Mouse (Mus musculus) midbrain, embryonic 12.5 days (tissue): ENCODE results near the gene Col6a3. TPM values are rescaled to one million over a fixed set of nuclear protein-coding genes. Genes with fewer than 3 reads are reported as not detected.

Source experiments
- ATAC-seq: fragments of 200-750 bp; cut with Nextera tagmentation; 2 replicates; pipeline ENCODE4 v1.8.0; 2017; ENCODE audit warnings: low read depth, moderate TSS enrichment, moderate library complexity; ENCODE audit not compliant: low FRiP score
- H3K27ac ChIP-seq: fragments of 300-500 bp; sonication (generic); replicated peaks from 2 replicates; pipeline ENCODE4 v1.5.1; 2016; ENCODE audit warnings: mild to moderate bottlenecking
- H3K27me3 ChIP-seq: fragments of 300-500 bp; sonication (generic); 2 replicates; pipeline ENCODE4 v1.6.1; 2016; ENCODE audit warnings: mild to moderate bottlenecking
- H3K36me3 ChIP-seq: fragments of 300-500 bp; sonication (generic); 2 replicates; pipeline ENCODE4 v1.6.1; 2016
- H3K4me1 ChIP-seq: fragments of 300-500 bp; sonication (generic); 2 replicates; pipeline ENCODE4 v1.6.1; 2016
- H3K4me2 ChIP-seq: fragments of 300-500 bp; sonication (generic); replicated peaks from 2 replicates; pipeline ENCODE4 v1.6.1; 2016; ENCODE audit warnings: mild to moderate bottlenecking, moderate library complexity
- H3K4me3 ChIP-seq: fragments of 300-500 bp; sonication (generic); 2 replicates; pipeline ENCODE4 v1.5.1; 2016; ENCODE audit warnings: mild to moderate bottlenecking
- H3K9ac ChIP-seq: fragments of 300-500 bp; sonication (generic); replicated peaks from 2 replicates; pipeline ENCODE4 v1.6.1; 2016; ENCODE audit warnings: mild to moderate bottlenecking, moderate library complexity
- H3K9me3 ChIP-seq: fragments of 300-500 bp; sonication (generic); 2 replicates; pipeline ENCODE4 v1.6.1; 2016; ENCODE audit warnings: mild to moderate bottlenecking
- WGBS: fragments of 180-500 bp; shearing (Covaris S2); methylation state at CpG from one replicate; pipeline ENCODE4 v1.1.7; 2016; 5-methylcytosine and 5-hydroxymethylcytosine counted together
- polyA plus RNA-seq: library from polyadenylated mRNA; unstranded; fragments of >200 nt; fragmentation: Nextera tagmentation; extraction: Ambion mirVana; gene quantifications from 2 replicates; pipeline ENCODE4 v1.2.1, GENCODE M21; 2016

The Col6a3 gene
- polyA plus RNA-seq, 1 experiment from 2014 or later, result 17.3 TPM

GRCm38 (mm10) chr1:90838657-90839056 is 5.1 kb downstream of the Col6a3 start:
- Histone ChIP-seq H3K27ac (no peak overlapping the region), H3K27me3 (peaks cover 2% of the 10 kb centered on the region; the same call in 1 of the 2 replicates), H3K4me3 (no peak overlapping the region), H3K9ac (no peak overlapping the region), H3K4me1 (no peaks in the 10 kb centered on the region), H3K36me3 (no peaks in the 10 kb centered on the region), H3K9me3 (no peaks in the 10 kb centered on the region), H3K4me2 (no peak overlapping the region)
- no peak for ATAC-seq
- WGBS, result 77% methylated on average over 4 of the region's 4 CpGs

DNA sequence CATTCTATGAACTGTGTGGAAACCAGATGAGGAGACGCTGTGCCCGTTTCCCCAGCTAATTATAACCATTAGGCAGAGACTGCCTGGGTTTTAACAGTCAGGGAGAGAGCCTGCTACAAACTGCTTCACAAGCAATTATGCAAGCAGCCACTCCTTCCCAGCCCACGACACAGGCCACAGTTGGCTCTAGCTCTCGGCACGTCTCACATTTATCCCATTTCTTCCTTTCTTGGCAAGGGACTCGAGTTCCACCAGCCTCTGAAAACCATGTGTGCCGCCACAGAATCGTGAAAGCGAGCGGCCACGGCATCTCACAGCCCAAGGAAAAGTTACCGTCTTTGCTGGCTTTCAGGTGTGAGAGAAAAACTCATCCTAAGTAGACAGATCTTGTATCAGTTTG is 5.5 kb downstream of the Col6a3 start:
- 75% methylated on average over 12 of the region's 12 CpGs for WGBS
- peaks cover 2% of the 10 kb centered on the region; the same call in 1 of the 2 replicates for H3K27me3 ChIP-seq
- H3K36me3 ChIP-seq, result no peaks in the 10 kb centered on the region
- no peaks in the 10 kb centered on the region for H3K4me1 ChIP-seq
- no peak overlapping the region for H3K4me2 ChIP-seq
- no peak overlapping the region for H3K9ac ChIP-seq
- no peak overlapping the region for H3K4me3 ChIP-seq
- ATAC-seq, result no peak
- no peak overlapping the region for H3K27ac ChIP-seq
- H3K9me3 ChIP-seq, result no peaks in the 10 kb centered on the region

DNA sequence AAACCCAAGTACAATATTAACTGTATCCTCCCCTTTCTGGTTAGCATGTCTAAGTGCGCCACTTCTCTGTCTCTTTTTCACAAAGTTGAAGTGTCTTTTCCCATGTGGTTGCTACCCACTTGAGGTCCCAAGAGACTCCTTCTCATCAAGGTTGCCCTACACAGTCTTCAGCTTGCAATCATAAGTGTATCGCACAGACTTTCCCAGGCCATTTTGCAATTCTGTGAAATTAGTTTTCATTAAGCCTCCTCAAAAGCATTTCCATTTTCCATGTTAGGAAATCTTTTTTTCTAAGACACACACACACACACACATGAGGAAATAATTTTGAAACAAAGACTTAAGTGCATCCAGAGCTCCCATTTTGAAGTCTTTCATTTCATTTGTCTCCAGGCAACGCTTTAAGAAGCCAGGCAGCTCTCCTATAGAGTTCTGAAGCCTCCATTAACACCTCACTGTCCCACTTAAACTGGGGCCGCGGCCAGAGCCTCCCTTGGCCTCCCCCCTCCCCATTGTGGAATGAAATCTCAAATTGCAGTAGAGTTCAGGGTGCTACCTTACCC is 7.5 kb downstream of the Col6a3 start:
- WGBS, result 70% methylated on average over 5 of the region's 5 CpGs
- no peak overlapping the region for H3K9ac ChIP-seq
- H3K4me1 ChIP-seq, result no peaks in the 10 kb centered on the region
- no peak overlapping the region for H3K4me3 ChIP-seq
- H3K27me3 ChIP-seq, result peaks cover 2% of the 10 kb centered on the region; the same call in 1 of the 2 replicates
- H3K27ac ChIP-seq, result no peak overlapping the region
- ATAC-seq, result no peak
- no peaks in the 10 kb centered on the region for H3K36me3 ChIP-seq
- H3K4me2 ChIP-seq, result no peak overlapping the region
- H3K9me3 ChIP-seq, result no peaks in the 10 kb centered on the region

DNA sequence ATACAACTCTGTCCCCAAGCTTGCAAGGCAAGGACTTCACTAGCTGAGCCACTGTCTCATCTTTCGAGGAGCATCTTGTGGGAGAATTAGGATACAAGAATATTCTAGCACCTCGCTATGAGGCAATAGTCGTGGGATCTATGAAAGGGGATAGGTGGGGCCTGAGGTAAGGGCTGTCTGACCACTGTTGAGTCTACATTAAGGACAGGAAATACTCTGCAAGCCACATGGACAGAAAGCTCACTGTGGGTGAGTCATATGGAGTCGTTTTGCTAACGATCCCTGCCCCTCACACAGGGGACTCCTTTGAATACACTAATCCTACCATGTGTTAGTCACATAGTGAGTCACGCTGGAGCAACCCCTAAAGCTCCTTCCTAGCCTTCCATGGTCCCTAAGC is 9.1 kb downstream of the Col6a3 start:
- no peaks in the 10 kb centered on the region for H3K9me3 ChIP-seq
- WGBS, result 68% methylated on average over 6 of the region's 6 CpGs
- ATAC-seq, result no peak

DNA sequence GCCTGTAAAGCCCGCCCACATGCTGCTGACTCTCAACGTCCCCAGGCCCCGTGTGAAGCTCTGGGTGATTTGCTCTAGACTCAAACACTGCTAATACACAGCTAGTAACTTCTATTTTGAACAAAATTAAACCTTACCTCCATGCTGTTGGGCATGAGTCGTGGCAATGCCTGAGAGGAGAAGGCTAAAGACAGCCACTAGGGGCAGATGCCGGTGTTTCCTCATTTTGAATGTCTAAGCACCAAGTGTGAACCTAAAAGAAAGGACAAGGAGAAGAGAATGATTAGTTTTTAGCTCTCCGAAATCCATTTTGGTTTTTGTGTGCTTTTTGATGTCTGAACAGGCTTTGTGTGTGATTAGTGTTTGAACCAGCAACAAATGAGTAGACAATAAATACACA is 13.8 kb downstream of the Col6a3 start:
- no peak for ATAC-seq
- no peak overlapping the region for H3K27ac ChIP-seq
- H3K4me3 ChIP-seq, result no peak overlapping the region
- 65% methylated on average over 6 of the region's 6 CpGs for WGBS
- no peak overlapping the region for H3K4me2 ChIP-seq
- no peaks in the 10 kb centered on the region for H3K36me3 ChIP-seq
- no peaks in the 10 kb centered on the region for H3K4me1 ChIP-seq
- H3K9me3 ChIP-seq, result no peaks in the 10 kb centered on the region
- no peak overlapping the region for H3K9ac ChIP-seq
- H3K27me3 ChIP-seq, result no peaks in the 10 kb centered on the region; the same call in 1 of the 2 replicates

More for the DNA sequence above, 9.1 kb downstream of the Col6a3 start:
- H3K9ac ChIP-seq, result no peak overlapping the region
- H3K4me2 ChIP-seq, result no peak overlapping the region
- peaks cover 2% of the 10 kb centered on the region; the same call in 1 of the 2 replicates for H3K27me3 ChIP-seq
- no peak overlapping the region for H3K27ac ChIP-seq
- no peaks in the 10 kb centered on the region for H3K4me1 ChIP-seq
- H3K4me3 ChIP-seq, result no peak overlapping the region
- H3K36me3 ChIP-seq, result no peaks in the 10 kb centered on the region

DNA sequence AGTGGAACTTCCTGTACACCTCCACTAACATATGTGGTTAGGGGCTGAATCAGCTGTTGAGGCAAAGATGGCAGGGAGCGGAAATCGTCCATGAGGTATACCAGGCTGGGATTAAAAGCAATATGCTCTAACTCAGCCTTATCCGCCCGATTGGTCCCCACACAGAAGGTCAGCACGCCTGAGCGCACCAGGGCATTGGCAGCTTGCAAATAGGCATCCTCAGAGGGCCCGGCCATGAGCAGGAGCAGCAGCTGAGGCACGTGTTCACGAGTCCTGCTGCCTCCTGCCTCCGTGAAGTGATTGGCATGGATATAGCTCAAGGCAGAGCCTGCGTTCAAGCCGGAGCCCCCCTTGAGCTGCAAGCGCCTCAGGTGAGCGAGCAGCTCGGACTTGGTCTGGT is 30.5 kb downstream of the Col6a3 start:
- H3K9ac ChIP-seq, result no peak overlapping the region
- no peak overlapping the region for H3K27ac ChIP-seq
- no peak for ATAC-seq
- WGBS, result 50% methylated on average over 15 of the region's 15 CpGs
- H3K9me3 ChIP-seq, result no peaks in the 10 kb centered on the region
- H3K4me1 ChIP-seq, result no peaks in the 10 kb centered on the region
- no peaks in the 10 kb centered on the region for H3K27me3 ChIP-seq
- H3K36me3 ChIP-seq, result no peaks in the 10 kb centered on the region
- no peak overlapping the region for H3K4me2 ChIP-seq
- H3K4me3 ChIP-seq, result no peak overlapping the region

DNA sequence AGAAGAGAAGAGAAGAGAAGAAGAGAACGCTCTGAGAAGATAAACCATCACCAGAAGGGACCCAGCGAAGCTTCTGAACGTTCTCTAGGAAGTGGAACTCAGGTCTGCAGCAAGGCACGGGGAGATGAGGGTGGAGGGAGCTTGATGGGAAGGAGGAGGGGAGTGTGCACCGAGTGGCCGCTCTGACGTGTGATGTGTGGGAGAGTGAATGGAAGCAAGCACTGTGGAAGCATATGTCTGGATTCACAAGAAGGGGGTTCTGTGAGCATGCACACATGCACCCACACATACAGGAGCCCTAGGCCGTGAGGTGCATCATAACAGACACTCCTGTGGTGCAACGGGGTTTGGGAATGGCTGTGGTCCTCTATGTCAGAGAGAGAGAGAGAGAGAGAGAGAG is 34.8 kb downstream of the Col6a3 start:
- WGBS, result 75% methylated on average over 9 of the region's 9 CpGs
- Histone ChIP-seq H3K27me3 (no peaks in the 10 kb centered on the region), H3K4me3 (no peak overlapping the region), H3K27ac (no peak overlapping the region), H3K4me1 (no peaks in the 10 kb centered on the region), H3K9ac (no peak overlapping the region), H3K4me2 (no peak overlapping the region), H3K9me3 (no peaks in the 10 kb centered on the region), H3K36me3 (no peaks in the 10 kb centered on the region)
- ATAC-seq, result no peak

DNA sequence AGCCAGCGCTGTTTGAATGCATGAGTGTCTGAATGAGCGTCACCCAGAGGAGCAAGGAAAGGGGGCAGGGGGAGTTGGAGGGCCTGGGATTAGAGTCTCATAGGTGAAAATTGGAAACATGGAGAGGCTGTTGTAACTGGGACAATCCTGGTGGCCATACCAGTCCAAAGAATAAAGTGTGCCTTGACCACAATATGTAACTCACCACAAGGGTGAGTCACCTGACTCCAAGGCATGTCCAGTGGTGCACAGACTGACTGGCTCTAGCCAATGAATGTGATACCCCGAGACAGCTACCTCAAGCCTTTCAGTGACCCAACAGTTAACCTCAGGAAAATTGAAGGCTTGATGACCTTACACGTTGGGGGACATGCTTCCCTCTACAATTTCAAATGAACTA is 40.7 kb downstream of the Col6a3 start:
- no peak for ATAC-seq
- Histone ChIP-seq H3K9ac (no peak overlapping the region), H3K4me2 (no peak overlapping the region), H3K4me1 (no peaks in the 10 kb centered on the region), H3K4me3 (no peak overlapping the region), H3K9me3 (no peaks in the 10 kb centered on the region), H3K27ac (no peak overlapping the region), H3K36me3 (no peaks in the 10 kb centered on the region), H3K27me3 (no peaks in the 10 kb centered on the region)
- 92% methylated on average over 4 of the region's 4 CpGs for WGBS

- no peak overlapping the region for H3K9ac ChIP-seq
- no peak overlapping the region for H3K4me2 ChIP-seq
- no peak overlapping the region for H3K27ac ChIP-seq
- no peaks in the 10 kb centered on the region for H3K9me3 ChIP-seq
- no peak overlapping the region for H3K4me3 ChIP-seq
- no peak for ATAC-seq
- H3K4me1 ChIP-seq, result no peaks in the 10 kb centered on the region
- 86% methylated on average over 13 of the region's 13 CpGs for WGBS
- no peaks in the 10 kb centered on the region for H3K36me3 ChIP-seq
- no peaks in the 10 kb centered on the region for H3K27me3 ChIP-seq
Measured at GRCm38 (mm10) chr1:90801067-90801466, 42.7 kb downstream of the Col6a3 start.

DNA sequence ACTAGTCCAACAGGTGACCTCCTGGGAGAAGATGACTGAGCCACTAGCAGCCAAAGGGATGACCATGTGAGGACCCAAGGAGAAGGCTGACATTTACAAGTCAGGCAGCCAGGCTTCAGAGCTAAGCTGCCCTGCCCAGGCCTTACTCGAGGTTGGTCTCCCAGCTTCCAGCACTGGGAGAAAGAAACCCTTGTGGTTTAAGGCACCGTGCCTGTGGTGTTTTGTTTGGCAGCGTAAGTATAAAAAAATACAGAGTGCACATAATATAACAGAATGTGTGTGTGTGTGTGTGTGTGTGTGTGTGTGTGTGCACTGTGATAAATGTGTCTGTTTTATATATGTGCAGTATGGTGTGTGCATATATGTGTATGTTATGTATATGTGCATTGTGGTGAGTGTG is 43.3 kb downstream of the Col6a3 start:
- Histone ChIP-seq H3K36me3 (no peaks in the 10 kb centered on the region), H3K4me2 (no peak overlapping the region), H3K9ac (no peak overlapping the region), H3K9me3 (no peaks in the 10 kb centered on the region), H3K4me1 (no peaks in the 10 kb centered on the region), H3K27me3 (no peaks in the 10 kb centered on the region), H3K4me3 (no peak overlapping the region), H3K27ac (no peak overlapping the region)
- ATAC-seq, result no peak
- 92% methylated on average over 3 of the region's 3 CpGs for whole genome bisulfite sequencing

GRCm38 (mm10) chr1:90797276-90797891 is 46.4 kb downstream of the Col6a3 start:
- Histone ChIP-seq H3K4me1 (no peaks in the 10 kb centered on the region), H3K9ac (no peak overlapping the region), H3K27me3 (no peaks in the 10 kb centered on the region), H3K36me3 (no peaks in the 10 kb centered on the region), H3K9me3 (no peaks in the 10 kb centered on the region), H3K4me3 (no peak overlapping the region), H3K4me2 (no peak overlapping the region), H3K27ac (no peak overlapping the region)
- ATAC-seq, result no peak
- 83% methylated on average over 6 of the region's 6 CpGs for WGBS

- 93% methylated on average over 4 of the region's 4 CpGs for WGBS
- no peak for ATAC-seq
- Histone ChIP-seq H3K27me3 (no peaks in the 10 kb centered on the region), H3K27ac (no peak overlapping the region), H3K9ac (no peak overlapping the region), H3K4me1 (no peaks in the 10 kb centered on the region), H3K9me3 (no peaks in the 10 kb centered on the region), H3K36me3 (no peaks in the 10 kb centered on the region), H3K4me3 (no peak overlapping the region), H3K4me2 (no peak overlapping the region)
Measured at GRCm38 (mm10) chr1:90793368-90793767, 50.4 kb downstream of the Col6a3 start.

- H3K27me3 ChIP-seq, result no peaks in the 10 kb centered on the region
- no peak overlapping the region for H3K27ac ChIP-seq
- no peak for ATAC-seq
- H3K9me3 ChIP-seq, result no peaks in the 10 kb centered on the region
- H3K4me2 ChIP-seq, result no peak overlapping the region
- H3K9ac ChIP-seq, result no peak overlapping the region
- H3K36me3 ChIP-seq, result no peaks in the 10 kb centered on the region
- WGBS, result 94% methylated on average over 4 of the region's 4 CpGs
- no peak overlapping the region for H3K4me3 ChIP-seq
- no peaks in the 10 kb centered on the region for H3K4me1 ChIP-seq
Measured at GRCm38 (mm10) chr1:90790925-90791324, 52.8 kb downstream of the Col6a3 start.
